Mouse (Mus musculus) liver, postnatal 0 days (tissue): ENCODE results near the gene Flot1. TPM values are rescaled to one million over a fixed set of nuclear protein-coding genes. Genes with fewer than 3 reads are reported as not detected.

Source experiments
- ATAC-seq: fragments of 200-750 bp; cut with Nextera tagmentation; 2 replicates; pipeline ENCODE4 v1.8.0; 2017; ENCODE audit warnings: mild to moderate bottlenecking, moderate library complexity
- DNase-seq: peaks from one replicate; pipeline ENCODE4 v3.0.0-alpha.2; 2016
- H3K27ac ChIP-seq: fragments of 300-500 bp; sonication (generic); 2 replicates; pipeline ENCODE4 v1.5.1; 2014; ENCODE audit warnings: antibody characterized with exemption, moderate library complexity, mild to moderate bottlenecking, low read depth
- H3K27me3 ChIP-seq: fragments of 300-500 bp; sonication (generic); 2 replicates; pipeline ENCODE4 v1.6.1; 2014; ENCODE audit warnings: low read length, control low read depth, mixed read lengths; ENCODE audit not compliant: insufficient read depth
- H3K36me3 ChIP-seq: fragments of 300-500 bp; sonication (generic); replicated peaks from 2 replicates; pipeline ENCODE4 v1.6.1; 2014; ENCODE audit warnings: mild to moderate bottlenecking, control low read depth, low read length, moderate library complexity, mixed read lengths; ENCODE audit not compliant: insufficient read depth
- H3K4me1 ChIP-seq: fragments of 300-500 bp; sonication (generic); 2 replicates; pipeline ENCODE4 v1.6.1; 2014; ENCODE audit warnings: antibody characterized with exemption, mild to moderate bottlenecking, control low read depth; ENCODE audit not compliant: insufficient read depth
- H3K4me2 ChIP-seq: fragments of 300-500 bp; sonication (generic); 2 replicates; pipeline ENCODE4 v1.6.1; 2014; ENCODE audit warnings: low read depth, mild to moderate bottlenecking, low read length, moderate library complexity, mixed read lengths
- H3K4me3 ChIP-seq: fragments of 300-500 bp; sonication (generic); 2 replicates; pipeline ENCODE4 v1.5.1; 2014; ENCODE audit warnings: low read depth, low read length
- H3K9ac ChIP-seq: fragments of 300-500 bp; sonication (generic); replicated peaks from 2 replicates; pipeline ENCODE4 v1.6.1; 2014; ENCODE audit warnings: mild to moderate bottlenecking, moderate library complexity
- H3K9me3 ChIP-seq: fragments of 300-500 bp; sonication (generic); 2 replicates; pipeline ENCODE4 v1.6.1; 2016; ENCODE audit warnings: mild to moderate bottlenecking, control low read depth, low read length, mixed read lengths
- CTCF ChIP-seq: sonication (generic); IDR thresholded peaks from 2 replicates; pipeline ENCODE4 v1.5.1; 2016; ENCODE audit warnings: antibody characterized with exemption, low read depth
- EP300 ChIP-seq: IDR thresholded peaks from 2 replicates; pipeline ENCODE4 v1.6.1; 2016; ENCODE audit warnings: antibody characterized with exemption, low read depth, mild to moderate bottlenecking
- WGBS: fragments of 180-500 bp; shearing (Covaris S2); extraction: QIAGEN DNeasy Blood & Tissue Kit; methylation state at CpG from one replicate; pipeline ENCODE4 v1.1.7; 2014; ENCODE audit not compliant: insufficient replicate concordance; 5-methylcytosine and 5-hydroxymethylcytosine counted together
- microRNA-seq: library from miRNA; unstranded; fragments of <30 nt; microRNA quantifications from one replicate; pipeline ENCODE4, GENCODE M21; 2016
- polyA plus RNA-seq: library from polyadenylated mRNA; unstranded; fragments of >200 nt; fragmentation: Nextera tagmentation; extraction: Ambion mirVana; gene quantifications from 2 replicates; pipeline ENCODE4 v1.2.1, GENCODE M21; 2015

Flot1 gene
- polyA plus RNA-seq, 1 experiment from 2014 or later: 31.3 TPM

- Histone ChIP-seq H3K27me3 (peaks cover 29% of the 10 kb centered on the region), H3K9me3 (no peaks in the 10 kb centered on the region), H3K9ac (peak overlapping the region; percentile 61; the same call in 1 of the 2 replicates), H3K4me2 (peak overlapping the region; percentile 79), H3K4me3 (peak overlapping the region; percentile 55), H3K27ac (peak overlapping the region; percentile 95), H3K36me3 (peaks cover 11% of the 10 kb centered on the region; the same call in 1 of the 2 replicates), H3K4me1 (peaks cover 27% of the 10 kb centered on the region)
- DNase-seq (peak; percentile 79), ATAC-seq (peak; percentile 49)
- TF ChIP-seq CTCF (0 out of 2 replicates have a peak, but pooled peaks have one; percentile 22), EP300 (no peak)
- WGBS: 24% methylated on average over 9 of the region's 9 CpGs
These were observed 47.3 kb downstream of the Flot1 start for GRCm38 (mm10) chr17:35870151-35870883.

- H3K9me3 ChIP-seq: no peaks in the 10 kb centered on the region
- DNase-seq (peak; percentile 65), ATAC-seq (no peak)
- H3K36me3 ChIP-seq: peaks cover 12% of the 10 kb centered on the region
- 0 out of 2 replicates have a peak overlapping the region, but pooled peaks have one; percentile 61 for H3K9ac ChIP-seq
- H3K4me3 ChIP-seq: peak overlapping the region; percentile 55
- peak overlapping the region; percentile 95 for H3K27ac ChIP-seq
- TF ChIP-seq EP300 (no peak), CTCF (peak; percentile 79)
- peak overlapping the region; percentile 79 for H3K4me2 ChIP-seq
- H3K27me3 ChIP-seq: peaks cover 22% of the 10 kb centered on the region
- 38% methylated on average over 8 of the region's 8 CpGs for WGBS
- H3K4me1 ChIP-seq: peaks cover 19% of the 10 kb centered on the region
These were observed 48.1 kb downstream of the Flot1 start for GRCm38 (mm10) chr17:35870884-35871696.

- peak overlapping the region; percentile 2; the same call in 1 of the 2 replicates for H3K4me2 ChIP-seq
- peaks cover 19% of the 10 kb centered on the region for H3K4me1 ChIP-seq
- H3K27me3 ChIP-seq: no peaks in the 10 kb centered on the region
- H3K9ac ChIP-seq: no peak overlapping the region
- peak; percentile 95 for DNase-seq
- peak; percentile 43 for ATAC-seq
- no peak overlapping the region for H3K4me3 ChIP-seq
- no peaks in the 10 kb centered on the region for H3K9me3 ChIP-seq
- 22% methylated on average over 21 of the region's 21 CpGs for WGBS
- H3K27ac ChIP-seq: no peak overlapping the region
- TF ChIP-seq EP300: no peak
- peak; percentile 98 for TF ChIP-seq CTCF
- H3K36me3 ChIP-seq: peaks cover 16% of the 10 kb centered on the region
These were observed 50.9 kb downstream of the Flot1 start for GRCm38 (mm10) chr17:35873774-35874519.

- Histone ChIP-seq H3K27ac (no peak overlapping the region), H3K9ac (no peak overlapping the region), H3K27me3 (no peaks in the 10 kb centered on the region), H3K4me3 (no peak overlapping the region), H3K9me3 (no peaks in the 10 kb centered on the region), H3K36me3 (peaks cover 16% of the 10 kb centered on the region), H3K4me1 (peaks cover 15% of the 10 kb centered on the region), H3K4me2 (no peak overlapping the region)
- no peak for ATAC-seq
- no peak for TF ChIP-seq EP300
- no peak for TF ChIP-seq CTCF
- DNase-seq: no peak
- WGBS: 79% methylated on average over 6 of the region's 6 CpGs
These were observed 51.7 kb downstream of the Flot1 start for GRCm38 (mm10) chr17:35874721-35875120.

GRCm38 (mm10) chr17:35879245-35880057 is 56.4 kb downstream of the Flot1 start, which contains the start of gene Dhx16:
Gene Dhx16, plus strand, starts transcription at chr17:35879819.
- H3K9me3 ChIP-seq: no peaks in the 10 kb centered on the region
- peak; percentile 95 for TF ChIP-seq CTCF
- peak; percentile 53; the same call in 1 of the 2 replicates for TF ChIP-seq EP300
- peak; percentile 97 for DNase-seq
- H3K36me3 ChIP-seq: peaks cover 37% of the 10 kb centered on the region
- H3K27ac ChIP-seq: peak within 1 kb of the TSS; percentile 83
- peak within 1 kb of the TSS; percentile 94 for H3K4me3 ChIP-seq
- H3K4me1 ChIP-seq: peaks cover 12% of the 10 kb centered on the region
- peak; percentile 96 for ATAC-seq
- peak within 1 kb of the TSS; percentile 94 for H3K9ac ChIP-seq
- peak within 1 kb of the TSS; percentile 90 for H3K4me2 ChIP-seq
- no peaks in the 10 kb centered on the region for H3K27me3 ChIP-seq
- 6% methylated on average over 66 of the region's 66 CpGs for WGBS

Small RNA genes within 50 kb of the gene (microRNA-seq; reads per million reads assigned to microRNA genes)
- gene Gm28033: 2.8 reads per million

Other genes with a start within 250 kb of the Flot1 start
- not detected in 2 replicates for gene Sfta2, start 221.7 kb upstream of the Flot1 start, polyA plus RNA-seq
- not detected in 2 replicates for gene Gm9573, start 196.6 kb upstream of the Flot1 start, polyA plus RNA-seq
- gene Mucl3, start 179.5 kb upstream of the Flot1 start, polyA plus RNA-seq: not detected in 2 replicates
- 4.6 and 5.0 TPM in 2 replicates for gene Vars2, start 155.6 kb upstream of the Flot1 start, polyA plus RNA-seq
- 14.1 and 15.2 TPM in 2 replicates for gene Gtf2h4, start 149.5 kb upstream of the Flot1 start, polyA plus RNA-seq
- gene Ddr1, start 118.6 kb upstream of the Flot1 start, polyA plus RNA-seq: 2.2 and 2.3 TPM in 2 replicates
- 15.4 and 18.6 TPM in 2 replicates for gene Ier3, start 1.5 kb upstream of the Flot1 start, polyA plus RNA-seq
- 198 and 213 TPM in 2 replicates for gene Tubb5, start 15.1 kb downstream of the Flot1 start, polyA plus RNA-seq
- 2.5 and 3.3 TPM in 2 replicates for gene Mdc1, start 18.3 kb downstream of the Flot1 start, polyA plus RNA-seq
- gene Nrm, start 38.1 kb downstream of the Flot1 start, polyA plus RNA-seq: 15.5 and 15.8 TPM in 2 replicates
- 14.1 and 15.3 TPM in 2 replicates for gene Ppp1r18, start 42.4 kb downstream of the Flot1 start, polyA plus RNA-seq
- gene Dhx16, start 56.6 kb downstream of the Flot1 start, polyA plus RNA-seq: 14.3 and 15.6 TPM in 2 replicates
- 15.6 and 16.9 TPM in 2 replicates for gene 2310061I04Rik, start 74.2 kb downstream of the Flot1 start, polyA plus RNA-seq
- 3.4 and 4.8 TPM in 2 replicates for gene Atat1, start 86.8 kb downstream of the Flot1 start, polyA plus RNA-seq
- 81.2 and 82.4 TPM in 2 replicates for gene Mrps18b, start 93.2 kb downstream of the Flot1 start, polyA plus RNA-seq
- gene Ppp1r10, start 93.2 kb downstream of the Flot1 start, polyA plus RNA-seq: 10.0 and 15.9 TPM in 2 replicates
- 37.8 and 47.7 TPM in 2 replicates for gene Abcf1, start 146.5 kb downstream of the Flot1 start, polyA plus RNA-seq
- 9.5 and 10.8 TPM in 2 replicates for gene Gnl1, start 156.6 kb downstream of the Flot1 start, polyA plus RNA-seq
- gene Prr3, start 157.0 kb downstream of the Flot1 start, polyA plus RNA-seq: 6.1 and 6.3 TPM in 2 replicates
- 4.6 and 5.4 TPM in 2 replicates for gene H2-T24, start 197.3 kb downstream of the Flot1 start, polyA plus RNA-seq
- 113 and 120 TPM in 2 replicates for gene H2-T23, start 209.6 kb downstream of the Flot1 start, polyA plus RNA-seq
- gene H2-T22, start 219.5 kb downstream of the Flot1 start, polyA plus RNA-seq: 16.2 and 17.1 TPM in 2 replicates
- not detected in 2 replicates for gene Gm6034, start 219.7 kb downstream of the Flot1 start, polyA plus RNA-seq
- 0.12 TPM in 1 of 2 replicates, not detected in the other for gene Gm11127, start 235.1 kb downstream of the Flot1 start, polyA plus RNA-seq